ENCODE assay signal across 8 mouse cellular contexts in genomic region chr9:50857082-50857641, GRCm38 (mm10). TPM values are rescaled to one million over a fixed set of nuclear protein-coding genes. Genes with fewer than 3 reads are reported as not detected.
DNase-seq lines count a peak whose midpoint lies in the region; ATAC-seq lines count a peak whose summit lies in the region.

No protein-coding gene starts in this region.

- H3K4me1 ChIP-seq in hindbrain, embryonic 16.5 days (ENCODE audit: control insufficient read depth, insufficient read depth, low read depth, low read length), result peaks cover 14% of the 10 kb centered on the region
- peaks cover 9% of the 10 kb centered on the region for H3K4me1 ChIP-seq in midbrain, embryonic 11.5 days (ENCODE audit: control insufficient read depth, insufficient read depth, low read length)

- under 1% methylated on average over 44 of the region's 46 CpGs for WGBS in hindbrain, embryonic 16.5 days
- WGBS in midbrain, embryonic 11.5 days, result under 1% methylated on average over 46 of the region's 46 CpGs

- H3K4me3 ChIP-seq in hindbrain, embryonic 16.5 days (ENCODE audit: low read length), result peak overlapping the region; percentile 77
- H3K4me3 ChIP-seq in midbrain, embryonic 11.5 days (ENCODE audit: low read depth, low read length), result peak overlapping the region; percentile 91

- H3K9ac ChIP-seq in hindbrain, embryonic 16.5 days (ENCODE audit: low read depth, low read length), result peak overlapping the region; percentile 84
- H3K9ac ChIP-seq in midbrain, embryonic 11.5 days (ENCODE audit: low read length), result peak overlapping the region; percentile 90

- ATAC-seq in hindbrain, embryonic 16.5 days, result peak; percentile 79
- ATAC-seq in midbrain, embryonic 11.5 days (ENCODE audit: low FRiP score), result peak; percentile 86

- no peaks in the 10 kb centered on the region for H3K9me3 ChIP-seq in hindbrain, embryonic 16.5 days (ENCODE audit: control insufficient read depth, low read length)
- H3K9me3 ChIP-seq in midbrain, embryonic 11.5 days (ENCODE audit: control insufficient read depth, low read length), result no peaks in the 10 kb centered on the region

- no peaks in the 10 kb centered on the region for H3K27me3 ChIP-seq in hindbrain, embryonic 16.5 days (replicated peaks; ENCODE audit: control insufficient read depth, insufficient read depth, low read length)
- H3K27me3 ChIP-seq in midbrain, embryonic 11.5 days (ENCODE audit: control insufficient read depth, insufficient read depth, low read length), result no peaks in the 10 kb centered on the region

- peak; percentile 56 for DNase-seq in gastrocnemius, postnatal 10 days
- DNase-seq in gastrocnemius, postnatal 25 days, result no peak
- peak; percentile 42 for DNase-seq in urinary bladder, postnatal 14 days (ENCODE audit: low spot score)
- no peak for DNase-seq in urinary bladder, postnatal 36 days (ENCODE audit: low spot score in 2 of 2)
- no peak for DNase-seq in midbrain, embryonic 11.5 days (ENCODE audit: low spot score, missing footprints)
- no peak for DNase-seq in left cerebral cortex, postnatal 14 days (ENCODE audit: low spot score in 2 of 2)
- DNase-seq in cerebellum, adult 9-10 months, result no peak

- H3K36me3 ChIP-seq in hindbrain, embryonic 16.5 days (ENCODE audit: control insufficient read depth, insufficient read depth, low read length), result peaks cover 14% of the 10 kb centered on the region
- H3K36me3 ChIP-seq in midbrain, embryonic 11.5 days (ENCODE audit: control insufficient read depth, insufficient read depth, low read length), result peaks cover 13% of the 10 kb centered on the region

- peak overlapping the region; percentile 80 for H3K27ac ChIP-seq in hindbrain, embryonic 16.5 days (ENCODE audit: low read depth, low read length)
- peak overlapping the region; percentile 41; the same call in 1 of the 2 replicates for H3K27ac ChIP-seq in midbrain, embryonic 11.5 days (ENCODE audit: low read depth, low read length)

- H3K4me2 ChIP-seq in hindbrain, embryonic 16.5 days (ENCODE audit: low read length), result peak overlapping the region; percentile 74
- peak overlapping the region; percentile 65 for H3K4me2 ChIP-seq in midbrain, embryonic 11.5 days

- intact Hi-C loops in left cerebral cortex, postnatal 14 days (cut with DNase I), result no loop called here

RNA-seq across cellular contexts. Expression of gene Ppp2r1b, which starts 12.1 kb away (rescaled TPM):
- 10 to 100 TPM in 1 of 2 experiments, 1 to 10 TPM in 1; 7.0 to 10.3 TPM for total RNA-seq in gastrocnemius, postnatal 10 days (2021)
- 1 to 10 TPM; 5.0 to 7.9 TPM for total RNA-seq in gastrocnemius, postnatal 25 days (2021)
- polyA plus RNA-seq in hindbrain, embryonic 16.5 days (2015; fragmentation: Nextera tagmentation; extraction: Ambion mirVana), result 41.1 and 48.1 TPM in 2 replicates
- 114 and 126 TPM in 2 replicates for polyA plus RNA-seq in midbrain, embryonic 11.5 days (2014; fragmentation: Nextera tagmentation; extraction: Ambion mirVana)
- total RNA-seq in left cerebral cortex, postnatal 14 days (2021), result 10 to 100 TPM; 19.7 to 21.6 TPM

Comparison
In these comparisons a context has a peak if more than half of its experiments do, and no peak if none do; other contexts are left out.
1. DNase-seq: peak in gastrocnemius, postnatal 10 days (single experiment) and urinary bladder, postnatal 14 days (single experiment); none in gastrocnemius, postnatal 25 days (single experiment), urinary bladder, postnatal 36 days (0 of 2), midbrain, embryonic 11.5 days (single experiment), left cerebral cortex, postnatal 14 days (0 of 2) and cerebellum, adult 9-10 months (single experiment).